Mouse (Mus musculus): Measurements from ENCODE around the gene Cracr2b. TPM values are rescaled to one million over a fixed set of nuclear protein-coding genes. Genes with fewer than 3 reads are reported as not detected.

Cracr2b gene
- total and polyA plus RNA-seq, 2 experiments from 2014 or later: 6.7 to 7.2 TPM

GRCm38 (mm10) chr7:141501820-141502555 lies 41.1 kb downstream of the Cracr2b start:
- WGBS: 83% methylated on average over 7 of the region's 7 CpGs
- Histone ChIP-seq H3K36me3 (ENCODE audit: insufficient read depth) (peaks cover 8% of the 10 kb centered on the region; the same call in 1 of the 2 replicates), H3K4me3 (ENCODE audit: low read depth, low read length) (no peak overlapping the region), H3K4me2 (ENCODE audit: low read depth) (no peak overlapping the region), H3K9me3 (ENCODE audit: low read length) (no peaks in the 10 kb centered on the region), H3K4me1 (ENCODE audit: insufficient read depth) (no peaks in the 10 kb centered on the region), H3K27ac (ENCODE audit: low read depth, low read length) (no peak overlapping the region), H3K9ac (no peak overlapping the region), H3K27me3 (ENCODE audit: insufficient read depth, low read length) (no peaks in the 10 kb centered on the region)
- DNase-seq (no peak), ATAC-seq (no peak)
- TF ChIP-seq CTCF (IDR thresholded peaks at IDR 0.05; ENCODE audit: low read depth): no peak

DNA sequence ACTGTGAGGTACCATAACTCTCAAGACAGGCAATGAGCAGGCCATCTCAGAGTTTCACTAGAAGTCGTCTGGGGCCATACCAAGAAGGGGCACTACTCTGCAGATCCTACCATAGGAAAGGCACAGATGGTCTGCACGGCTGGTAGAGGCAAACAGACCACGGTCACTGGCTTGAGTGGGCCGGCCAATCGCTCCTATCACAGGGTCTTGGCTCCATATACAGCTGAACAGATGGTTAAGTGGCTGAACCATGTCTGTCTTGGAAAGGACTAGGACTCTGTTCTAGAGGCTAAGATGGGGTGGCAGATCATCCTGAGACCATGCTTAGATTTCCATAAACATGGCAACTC lies 41.6 kb downstream of the Cracr2b start:
- Histone ChIP-seq H3K27ac (ENCODE audit: low read depth, low read length) (no peak overlapping the region), H3K36me3 (ENCODE audit: insufficient read depth) (peaks cover 8% of the 10 kb centered on the region; the same call in 1 of the 2 replicates), H3K9ac (no peak overlapping the region), H3K4me2 (ENCODE audit: low read depth) (no peak overlapping the region), H3K27me3 (ENCODE audit: insufficient read depth, low read length) (no peaks in the 10 kb centered on the region), H3K4me3 (ENCODE audit: low read depth, low read length) (no peak overlapping the region), H3K4me1 (ENCODE audit: insufficient read depth) (no peaks in the 10 kb centered on the region), H3K9me3 (ENCODE audit: low read length) (no peaks in the 10 kb centered on the region)
- 88% methylated on average over 5 of the region's 5 CpGs for WGBS
- DNase-seq (no peak), ATAC-seq (no peak)
- no peak for TF ChIP-seq CTCF (IDR thresholded peaks at IDR 0.05; ENCODE audit: low read depth)

GRCm38 (mm10) chr7:141506278-141506677 lies 45.4 kb downstream of the Cracr2b start:
- H3K4me3 ChIP-seq (ENCODE audit: low read depth, low read length): no peak overlapping the region
- no peak overlapping the region for H3K4me2 ChIP-seq (ENCODE audit: low read depth)
- no peak for TF ChIP-seq CTCF (IDR thresholded peaks at IDR 0.05; ENCODE audit: low read depth)
- no peaks in the 10 kb centered on the region for H3K27me3 ChIP-seq (ENCODE audit: insufficient read depth, low read length)
- ATAC-seq: no peak
- H3K9me3 ChIP-seq (ENCODE audit: low read length): no peaks in the 10 kb centered on the region
- H3K36me3 ChIP-seq (ENCODE audit: insufficient read depth): peaks cover 12% of the 10 kb centered on the region; the same call in 1 of the 2 replicates
- no peak overlapping the region for H3K9ac ChIP-seq
- WGBS: 69% methylated on average over 2 of the region's 2 CpGs
- no peak overlapping the region for H3K27ac ChIP-seq (ENCODE audit: low read depth, low read length)
- no peak for DNase-seq
- no peaks in the 10 kb centered on the region for H3K4me1 ChIP-seq (ENCODE audit: insufficient read depth)

- DNase-seq (no peak), ATAC-seq (no peak)
- no peak for TF ChIP-seq CTCF (IDR thresholded peaks at IDR 0.05; ENCODE audit: low read depth)
- no peak overlapping the region for H3K27ac ChIP-seq (ENCODE audit: low read depth, low read length)
- no peak overlapping the region for H3K4me2 ChIP-seq (ENCODE audit: low read depth)
- no peak overlapping the region for H3K9ac ChIP-seq
- H3K4me3 ChIP-seq (ENCODE audit: low read depth, low read length): no peak overlapping the region
- peaks cover 21% of the 10 kb centered on the region; the same call in 1 of the 2 replicates for H3K36me3 ChIP-seq (ENCODE audit: insufficient read depth)
- H3K4me1 ChIP-seq (ENCODE audit: insufficient read depth): no peaks in the 10 kb centered on the region
- H3K27me3 ChIP-seq (ENCODE audit: insufficient read depth, low read length): no peaks in the 10 kb centered on the region
- H3K9me3 ChIP-seq (ENCODE audit: low read length): no peaks in the 10 kb centered on the region
Observed at GRCm38 (mm10) chr7:141508160-141508559, 47.3 kb downstream of the Cracr2b start.

DNA sequence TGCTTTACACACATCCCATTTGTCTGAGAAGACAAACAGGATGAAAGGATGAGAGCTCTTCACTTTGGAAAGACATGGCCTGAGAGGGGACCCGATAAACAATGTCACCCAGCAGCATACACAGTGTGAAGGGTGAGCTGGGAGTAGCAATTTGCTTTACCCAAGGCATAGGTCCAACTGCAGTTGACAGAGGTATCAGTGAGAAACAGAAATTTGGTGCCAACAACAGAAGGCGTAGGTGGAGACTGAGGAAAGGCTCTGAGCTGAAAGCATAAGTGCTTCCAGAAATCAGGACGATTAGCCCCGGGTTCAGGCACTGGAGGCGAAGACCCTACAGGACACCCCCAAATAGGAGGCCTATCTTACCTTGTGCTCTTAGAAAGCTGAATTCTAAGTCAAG lies 49.3 kb downstream of the Cracr2b start:
- Histone ChIP-seq H3K9ac (no peak overlapping the region), H3K27me3 (ENCODE audit: insufficient read depth, low read length) (no peaks in the 10 kb centered on the region), H3K4me1 (ENCODE audit: insufficient read depth) (no peaks in the 10 kb centered on the region), H3K27ac (ENCODE audit: low read depth, low read length) (no peak overlapping the region), H3K4me3 (ENCODE audit: low read depth, low read length) (no peak overlapping the region), H3K9me3 (ENCODE audit: low read length) (no peaks in the 10 kb centered on the region), H3K4me2 (ENCODE audit: low read depth) (no peak overlapping the region), H3K36me3 (ENCODE audit: insufficient read depth) (peaks cover 28% of the 10 kb centered on the region)
- DNase-seq (no peak), ATAC-seq (no peak)
- 82% methylated on average over 5 of the region's 5 CpGs for WGBS
- no peak for TF ChIP-seq CTCF (IDR thresholded peaks at IDR 0.05; ENCODE audit: low read depth)

DNA sequence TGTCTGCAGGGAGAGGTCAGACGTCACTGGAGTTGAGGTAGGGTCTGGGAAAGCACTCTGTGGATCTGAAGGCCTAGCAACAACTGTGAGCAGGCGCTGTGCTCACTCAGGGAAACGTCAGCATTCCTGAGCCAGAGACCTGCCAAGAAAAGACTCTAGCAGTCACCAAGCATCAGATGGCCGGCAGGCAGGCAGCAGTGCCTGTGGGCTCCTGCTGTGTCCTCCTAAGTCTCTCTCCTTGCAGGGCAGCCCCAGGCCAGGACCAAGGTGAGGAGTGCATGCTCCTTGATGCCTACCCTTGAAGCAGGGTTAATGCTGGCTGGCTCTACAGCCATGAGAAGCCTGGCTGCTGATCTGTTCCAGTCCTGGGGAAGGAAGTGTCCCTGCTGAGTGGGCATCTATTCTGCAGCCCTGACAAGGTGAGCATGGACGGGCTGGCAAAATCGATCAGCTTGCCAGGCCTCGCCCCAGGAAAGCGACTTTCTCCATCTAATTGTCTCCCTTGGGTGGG lies 49.8 kb downstream of the Cracr2b start:
- no peak overlapping the region for H3K9ac ChIP-seq
- no peak for DNase-seq
- 68% methylated on average over 8 of the region's 8 CpGs for WGBS

More for the DNA sequence above, 49.8 kb downstream of the Cracr2b start:
- Histone ChIP-seq H3K4me2 (ENCODE audit: low read depth) (no peak overlapping the region), H3K36me3 (ENCODE audit: insufficient read depth) (peaks cover 31% of the 10 kb centered on the region), H3K9me3 (ENCODE audit: low read length) (no peaks in the 10 kb centered on the region), H3K4me1 (ENCODE audit: insufficient read depth) (no peaks in the 10 kb centered on the region), H3K4me3 (ENCODE audit: low read depth, low read length) (no peak overlapping the region), H3K27me3 (ENCODE audit: insufficient read depth, low read length) (no peaks in the 10 kb centered on the region), H3K27ac (ENCODE audit: low read depth, low read length) (no peak overlapping the region)
- TF ChIP-seq CTCF (IDR thresholded peaks at IDR 0.05; ENCODE audit: low read depth): no peak
- no peak for ATAC-seq

Other genes with a start within 250 kb of the Cracr2b start
- 0.62 TPM in 1 of 2 replicates, not detected in the other for gene Lmntd2, start 247.0 kb upstream of the Cracr2b start, total RNA-seq (2014; rRNA removed)
- gene Lmntd2, start 247.0 kb upstream of the Cracr2b start, polyA plus RNA-seq (2015; fragmentation: Nextera tagmentation; extraction: Ambion mirVana): 0.15 and 0.33 TPM in 2 replicates
- 13.3 and 15.8 TPM in 2 replicates for gene Rassf7, start 245.2 kb upstream of the Cracr2b start, total RNA-seq (2014; rRNA removed)
- 15.6 and 19.1 TPM in 2 replicates for gene Rassf7, start 245.2 kb upstream of the Cracr2b start, polyA plus RNA-seq (2015; fragmentation: Nextera tagmentation; extraction: Ambion mirVana)
- gene Phrf1, start 232.3 kb upstream of the Cracr2b start, total RNA-seq (2014; rRNA removed): 50.2 and 53.8 TPM in 2 replicates
- gene Phrf1, start 232.3 kb upstream of the Cracr2b start, polyA plus RNA-seq (2015; fragmentation: Nextera tagmentation; extraction: Ambion mirVana): 26.1 and 35.8 TPM in 2 replicates
- gene Irf7, start 194.6 kb upstream of the Cracr2b start, total RNA-seq (2014; rRNA removed): 1.3 and 3.8 TPM in 2 replicates
- 3.4 and 3.7 TPM in 2 replicates for gene Irf7, start 194.6 kb upstream of the Cracr2b start, polyA plus RNA-seq (2015; fragmentation: Nextera tagmentation; extraction: Ambion mirVana)
- not detected in 2 replicates for gene Cdhr5, start 184.3 kb upstream of the Cracr2b start, total RNA-seq (2014; rRNA removed)
- gene Cdhr5, start 184.3 kb upstream of the Cracr2b start, polyA plus RNA-seq (2015; fragmentation: Nextera tagmentation; extraction: Ambion mirVana): not detected in 2 replicates
- not detected in 2 replicates for gene Sct, start 182.0 kb upstream of the Cracr2b start, total RNA-seq (2014; rRNA removed)
- gene Sct, start 182.0 kb upstream of the Cracr2b start, polyA plus RNA-seq (2015; fragmentation: Nextera tagmentation; extraction: Ambion mirVana): 2.9 and 3.9 TPM in 2 replicates
- 0.31 and 0.38 TPM in 2 replicates for gene Drd4, start 169.1 kb upstream of the Cracr2b start, total RNA-seq (2014; rRNA removed)
- gene Drd4, start 169.1 kb upstream of the Cracr2b start, polyA plus RNA-seq (2015; fragmentation: Nextera tagmentation; extraction: Ambion mirVana): 0.90 and 0.98 TPM in 2 replicates
- gene Deaf1, start 133.4 kb upstream of the Cracr2b start, total RNA-seq (2014; rRNA removed): 238 and 239 TPM in 2 replicates
- 282 and 289 TPM in 2 replicates for gene Deaf1, start 133.4 kb upstream of the Cracr2b start, polyA plus RNA-seq (2015; fragmentation: Nextera tagmentation; extraction: Ambion mirVana)
- gene Tmem80, start 133.4 kb upstream of the Cracr2b start, total RNA-seq (2014; rRNA removed): 25.2 and 33.2 TPM in 2 replicates
- 32.9 and 34.7 TPM in 2 replicates for gene Tmem80, start 133.4 kb upstream of the Cracr2b start, polyA plus RNA-seq (2015; fragmentation: Nextera tagmentation; extraction: Ambion mirVana)
- gene Eps8l2, start 122.2 kb upstream of the Cracr2b start, total RNA-seq (2014; rRNA removed): 1.0 and 1.1 TPM in 2 replicates
- gene Eps8l2, start 122.2 kb upstream of the Cracr2b start, polyA plus RNA-seq (2015; fragmentation: Nextera tagmentation; extraction: Ambion mirVana): 0.74 and 0.82 TPM in 2 replicates
- 224 and 297 TPM in 2 replicates for gene Taldo1, start 68.9 kb upstream of the Cracr2b start, total RNA-seq (2014; rRNA removed)
- gene Taldo1, start 68.9 kb upstream of the Cracr2b start, polyA plus RNA-seq (2015; fragmentation: Nextera tagmentation; extraction: Ambion mirVana): 304 and 352 TPM in 2 replicates
- 58.9 and 65.0 TPM in 2 replicates for gene Gatd1, start 47.0 kb upstream of the Cracr2b start, total RNA-seq (2014; rRNA removed)
- 50.5 and 56.0 TPM in 2 replicates for gene Gatd1, start 47.0 kb upstream of the Cracr2b start, polyA plus RNA-seq (2015; fragmentation: Nextera tagmentation; extraction: Ambion mirVana)
- 83.3 and 94.7 TPM in 2 replicates for gene Cend1, start 31.6 kb upstream of the Cracr2b start, total RNA-seq (2014; rRNA removed)
- gene Cend1, start 31.6 kb upstream of the Cracr2b start, polyA plus RNA-seq (2015; fragmentation: Nextera tagmentation; extraction: Ambion mirVana): 111 and 125 TPM in 2 replicates
- 115 and 141 TPM in 2 replicates for gene Slc25a22, start 23.2 kb upstream of the Cracr2b start, total RNA-seq (2014; rRNA removed)
- 106 and 132 TPM in 2 replicates for gene Slc25a22, start 23.2 kb upstream of the Cracr2b start, polyA plus RNA-seq (2015; fragmentation: Nextera tagmentation; extraction: Ambion mirVana)
- gene Pidd1, start 17.1 kb upstream of the Cracr2b start, total RNA-seq (2014; rRNA removed): 2.0 and 2.2 TPM in 2 replicates
- 2.3 and 2.4 TPM in 2 replicates for gene Pidd1, start 17.1 kb upstream of the Cracr2b start, polyA plus RNA-seq (2015; fragmentation: Nextera tagmentation; extraction: Ambion mirVana)
- 312 and 427 TPM in 2 replicates for gene Rplp2, start 13.7 kb upstream of the Cracr2b start, total RNA-seq (2014; rRNA removed)
- gene Rplp2, start 13.7 kb upstream of the Cracr2b start, polyA plus RNA-seq (2015; fragmentation: Nextera tagmentation; extraction: Ambion mirVana): 868 and 1,034 TPM in 2 replicates
- gene Pnpla2, start 5.9 kb upstream of the Cracr2b start, total RNA-seq (2014; rRNA removed): 6.2 and 7.7 TPM in 2 replicates
- gene Pnpla2, start 5.9 kb upstream of the Cracr2b start, polyA plus RNA-seq (2015; fragmentation: Nextera tagmentation; extraction: Ambion mirVana): 18.3 and 22.4 TPM in 2 replicates
- gene Cd151, start 6.3 kb downstream of the Cracr2b start, total RNA-seq (2014; rRNA removed): 55.8 and 62.4 TPM in 2 replicates
- 12.4 and 18.7 TPM in 2 replicates for gene Cd151, start 6.3 kb downstream of the Cracr2b start, polyA plus RNA-seq (2015; fragmentation: Nextera tagmentation; extraction: Ambion mirVana)
- 21.1 and 24.6 TPM in 2 replicates for gene Polr2l, start 14.0 kb downstream of the Cracr2b start, total RNA-seq (2014; rRNA removed)
- 73.2 and 74.8 TPM in 2 replicates for gene Polr2l, start 14.0 kb downstream of the Cracr2b start, polyA plus RNA-seq (2015; fragmentation: Nextera tagmentation; extraction: Ambion mirVana)
- 52.5 and 79.6 TPM in 2 replicates for gene Tspan4, start 14.1 kb downstream of the Cracr2b start, total RNA-seq (2014; rRNA removed)
- gene Tspan4, start 14.1 kb downstream of the Cracr2b start, polyA plus RNA-seq (2015; fragmentation: Nextera tagmentation; extraction: Ambion mirVana): 54.9 and 57.9 TPM in 2 replicates
- gene Chid1, start 78.8 kb downstream of the Cracr2b start, total RNA-seq (2014; rRNA removed): 40.5 and 42.0 TPM in 2 replicates
- gene Chid1, start 78.8 kb downstream of the Cracr2b start, polyA plus RNA-seq (2015; fragmentation: Nextera tagmentation; extraction: Ambion mirVana): 38.9 and 42.0 TPM in 2 replicates
- gene Ap2a2, start 101.1 kb downstream of the Cracr2b start, total RNA-seq (2014; rRNA removed): 154 and 187 TPM in 2 replicates
- gene Ap2a2, start 101.1 kb downstream of the Cracr2b start, polyA plus RNA-seq (2015; fragmentation: Nextera tagmentation; extraction: Ambion mirVana): 91.5 and 112 TPM in 2 replicates
- gene Muc6, start 194.2 kb downstream of the Cracr2b start, total RNA-seq (2014; rRNA removed): not detected in 2 replicates
- gene Muc6, start 194.2 kb downstream of the Cracr2b start, polyA plus RNA-seq (2015; fragmentation: Nextera tagmentation; extraction: Ambion mirVana): 0.04 and 0.07 TPM in 2 replicates
- 0.15 and 0.38 TPM in 2 replicates for gene Muc2, start 229.2 kb downstream of the Cracr2b start, total RNA-seq (2014; rRNA removed)
- gene Muc2, start 229.2 kb downstream of the Cracr2b start, polyA plus RNA-seq (2015; fragmentation: Nextera tagmentation; extraction: Ambion mirVana): 0.05 and 0.08 TPM in 2 replicates